Comparison of ENCODE assay signal across 24 mouse cellular contexts in the genomic region with DNA sequence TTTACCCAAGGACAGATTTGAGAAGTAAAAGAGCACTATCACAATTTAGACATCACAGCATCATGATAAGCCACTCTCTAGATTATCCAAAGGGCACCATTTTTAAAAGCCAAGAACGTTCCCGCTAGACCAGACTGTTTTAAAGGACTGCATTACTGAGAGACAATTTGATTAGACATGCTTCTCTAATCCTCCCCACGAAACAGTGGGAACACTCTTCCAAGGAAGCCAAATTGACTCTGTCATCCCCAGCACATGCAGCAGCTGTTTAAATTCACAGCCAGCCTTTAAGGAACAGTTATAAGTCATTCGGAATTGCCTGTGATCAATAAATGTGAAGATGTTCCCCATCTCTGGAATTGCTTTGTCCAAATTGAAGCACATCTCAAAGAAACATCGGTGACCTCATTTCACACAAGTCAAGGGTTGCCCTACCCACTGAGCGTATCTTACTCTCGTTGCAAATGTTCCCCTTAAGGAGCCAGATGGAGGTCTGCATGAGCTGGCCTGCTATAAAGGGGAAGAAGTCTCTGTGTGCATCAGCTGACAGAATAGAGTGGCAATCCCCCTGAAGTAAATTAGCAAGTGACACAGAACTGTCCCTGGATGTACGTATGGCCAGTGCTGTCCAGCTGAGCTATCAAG.
DNase-seq lines count a peak whose midpoint lies in the region; ATAC-seq and TF ChIP-seq lines count a peak whose summit lies in the region.
"Had no signal": no experiment of that assay in that cellular context is flagged by ENCODE, and none has a peak within 500 bp of the region (broad histone marks: within the 10 kb centered on the region; RNA-seq: fewer than 3 reads in every experiment).

No protein-coding gene starts in this region.

- H3K27me3 ChIP-seq in hindbrain, embryonic 11.5 days (ENCODE audit: control insufficient read depth, insufficient read depth, low read length), result no peaks in the 10 kb centered on the region
- H3K27me3 ChIP-seq in hindbrain, embryonic 12.5 days, result no peaks in the 10 kb centered on the region
- no peaks in the 10 kb centered on the region for H3K27me3 ChIP-seq in neural tube, embryonic 11.5 days (ENCODE audit: control insufficient read depth, insufficient read depth, low read length)
- H3K27me3 ChIP-seq in hindbrain, embryonic 16.5 days (replicated peaks; ENCODE audit: control insufficient read depth, insufficient read depth, low read length), result no peaks in the 10 kb centered on the region
- H3K27me3 ChIP-seq in kidney, adult 2 months (replicated peaks; ENCODE audit: control insufficient read depth, insufficient read depth, low read length), result no peaks in the 10 kb centered on the region
- H3K27me3 ChIP-seq: embryonic facial prominence, embryonic 12.5 days; forebrain, embryonic 13.5 days; kidney, embryonic 15.5 days; limb, embryonic 15.5 days; megakaryocyte, embryonic 14.5 days had no signal

- H3K4me2 ChIP-seq in hindbrain, embryonic 11.5 days (replicated peaks; ENCODE audit: low read depth, low read length), result no peak overlapping the region
- H3K4me2 ChIP-seq in hindbrain, embryonic 12.5 days (replicated peaks), result no peak overlapping the region
- no peak overlapping the region for H3K4me2 ChIP-seq in neural tube, embryonic 11.5 days (ENCODE audit: low read depth)
- no peak overlapping the region for H3K4me2 ChIP-seq in hindbrain, embryonic 16.5 days (ENCODE audit: low read length)
- H3K4me2 ChIP-seq: embryonic facial prominence, embryonic 12.5 days; forebrain, embryonic 13.5 days; kidney, embryonic 15.5 days; limb, embryonic 15.5 days; lung, embryonic 14.5 days had no signal

- no peaks in the 10 kb centered on the region for H3K4me1 ChIP-seq in hindbrain, embryonic 11.5 days (replicated peaks; ENCODE audit: control insufficient read depth, insufficient read depth, low read length)
- no peaks in the 10 kb centered on the region for H3K4me1 ChIP-seq in hindbrain, embryonic 12.5 days
- no peaks in the 10 kb centered on the region for H3K4me1 ChIP-seq in neural tube, embryonic 11.5 days (ENCODE audit: control insufficient read depth, insufficient read depth, low read length)
- no peaks in the 10 kb centered on the region for H3K4me1 ChIP-seq in hindbrain, embryonic 16.5 days (ENCODE audit: control insufficient read depth, insufficient read depth, low read depth, low read length)
- H3K4me1 ChIP-seq in kidney, adult 2 months (ENCODE audit: control insufficient read depth, insufficient read depth, low read length), result no peaks in the 10 kb centered on the region
- H3K4me1 ChIP-seq: embryonic facial prominence, embryonic 12.5 days; forebrain, embryonic 13.5 days; heart, embryonic 10.5 days; kidney, embryonic 15.5 days; limb, embryonic 15.5 days; megakaryocyte, embryonic 14.5 days had no signal

- no peak for DNase-seq in hindbrain, embryonic 11.5 days (ENCODE audit: low spot score)
- DNase-seq in neural tube, embryonic 11.5 days (ENCODE audit: low spot score), result no peak
- DNase-seq in neural tube, embryonic 10.5 days (ENCODE audit: extremely low spot score, low spot score), result no peak
- no peak for DNase-seq in spleen, adult 18-20 months
- no peak for DNase-seq in kidney, adult 2 months
- DNase-seq: adrenal gland, adult 8-10 months; cerebellum, adult 9-10 months; heart, postnatal 4 days; kidney, postnatal 4 days; lung, embryonic 14.5 days; lung, postnatal 36 days; thymus, adult 2 months; thymus, postnatal 4 days had no signal

- ATAC-seq in hindbrain, embryonic 11.5 days (ENCODE audit: low FRiP score), result peak; percentile 45; the same call in 1 of the 2 replicates
- no peak for ATAC-seq in hindbrain, embryonic 12.5 days (ENCODE audit: low FRiP score)
- no peak for ATAC-seq in neural tube, embryonic 11.5 days (ENCODE audit: insufficient read depth, low FRiP score, low TSS enrichment)
- ATAC-seq in hindbrain, embryonic 16.5 days, result peak; percentile 89
- ATAC-seq: forebrain, embryonic 13.5 days; intestine, embryonic 16.5 days had no signal

- TF ChIP-seq POLR2A in kidney, adult 2 months (IDR thresholded peaks at IDR 0.05; ENCODE audit: low read depth, low read length), result no peak

- H3K27ac ChIP-seq in hindbrain, embryonic 11.5 days (ENCODE audit: low read depth, low read length), result 0 out of 2 replicates have a peak overlapping the region, but pooled peaks have one; percentile 39
- H3K27ac ChIP-seq in hindbrain, embryonic 12.5 days, result no peak overlapping the region
- peak overlapping the region; percentile 0; the same call in 1 of the 2 replicates for H3K27ac ChIP-seq in neural tube, embryonic 11.5 days (ENCODE audit: low read depth, low read length)
- no peak overlapping the region for H3K27ac ChIP-seq in hindbrain, embryonic 16.5 days (ENCODE audit: low read depth, low read length)
- H3K27ac ChIP-seq in kidney, adult 2 months (ENCODE audit: insufficient read depth, low read depth, low read length), result no peak overlapping the region
- H3K27ac ChIP-seq: embryonic facial prominence, embryonic 12.5 days; forebrain, embryonic 13.5 days; heart, embryonic 10.5 days; kidney, embryonic 15.5 days; limb, embryonic 15.5 days; liver, embryonic 14.5 days; stomach, postnatal 0 days had no signal

- TF ChIP-seq CTCF in kidney, adult 2 months (conservative IDR thresholded peaks at IDR 0.05; ENCODE audit: insufficient read depth, insufficient read length, low read depth, low read length), result no peak

- no peaks in the 10 kb centered on the region for H3K36me3 ChIP-seq in hindbrain, embryonic 11.5 days (ENCODE audit: control insufficient read depth, insufficient read depth, low read length)
- H3K36me3 ChIP-seq in hindbrain, embryonic 12.5 days, result no peaks in the 10 kb centered on the region
- H3K36me3 ChIP-seq in neural tube, embryonic 11.5 days (ENCODE audit: control insufficient read depth, insufficient read depth, low read length), result no peaks in the 10 kb centered on the region
- no peaks in the 10 kb centered on the region for H3K36me3 ChIP-seq in hindbrain, embryonic 16.5 days (ENCODE audit: control insufficient read depth, insufficient read depth, low read length)
- H3K36me3 ChIP-seq in kidney, adult 2 months (ENCODE audit: control insufficient read depth, insufficient read depth, low read length), result no peaks in the 10 kb centered on the region
- H3K36me3 ChIP-seq: embryonic facial prominence, embryonic 12.5 days; heart, embryonic 10.5 days; kidney, embryonic 15.5 days; limb, embryonic 15.5 days had no signal

- 64% methylated on average over 8 of the region's 8 CpGs for WGBS in hindbrain, embryonic 11.5 days
- WGBS in hindbrain, embryonic 12.5 days, result 54% methylated on average over 8 of the region's 8 CpGs
- WGBS in neural tube, embryonic 11.5 days, result 56% methylated on average over 8 of the region's 8 CpGs
- WGBS in hindbrain, embryonic 16.5 days, result 47% methylated on average over 8 of the region's 8 CpGs
- WGBS in kidney, adult 2 months, result 75% methylated on average over 8 of the region's 8 CpGs

- H3K4me3 ChIP-seq in hindbrain, embryonic 11.5 days (ENCODE audit: low read depth, low read length), result no peak overlapping the region
- H3K4me3 ChIP-seq in hindbrain, embryonic 12.5 days, result no peak overlapping the region
- no peak overlapping the region for H3K4me3 ChIP-seq in neural tube, embryonic 11.5 days (ENCODE audit: low read depth, low read length)
- no peak overlapping the region for H3K4me3 ChIP-seq in hindbrain, embryonic 16.5 days (ENCODE audit: low read length)
- H3K4me3 ChIP-seq in kidney, adult 2 months (ENCODE audit: insufficient read depth, low read depth, low read length), result no peak overlapping the region
- H3K4me3 ChIP-seq: embryonic facial prominence, embryonic 12.5 days; forebrain, embryonic 13.5 days; heart, embryonic 10.5 days; kidney, embryonic 15.5 days; limb, embryonic 15.5 days; megakaryocyte, embryonic 14.5 days had no signal

- no peak overlapping the region for H3K9ac ChIP-seq in hindbrain, embryonic 11.5 days (ENCODE audit: low read depth, low read length)
- H3K9ac ChIP-seq in hindbrain, embryonic 12.5 days, result no peak overlapping the region
- H3K9ac ChIP-seq in neural tube, embryonic 11.5 days (ENCODE audit: low read length), result no peak overlapping the region
- H3K9ac ChIP-seq in hindbrain, embryonic 16.5 days (ENCODE audit: low read depth, low read length), result no peak overlapping the region
- H3K9ac ChIP-seq: embryonic facial prominence, embryonic 12.5 days; forebrain, embryonic 13.5 days; kidney, embryonic 15.5 days; limb, embryonic 15.5 days; liver, embryonic 14.5 days; lung, embryonic 14.5 days had no signal

- H3K9me3 ChIP-seq in hindbrain, embryonic 11.5 days (ENCODE audit: control insufficient read depth, low read length), result no peaks in the 10 kb centered on the region
- H3K9me3 ChIP-seq in hindbrain, embryonic 12.5 days (replicated peaks), result no peaks in the 10 kb centered on the region
- H3K9me3 ChIP-seq in neural tube, embryonic 11.5 days (ENCODE audit: control insufficient read depth, low read length), result no peaks in the 10 kb centered on the region
- no peaks in the 10 kb centered on the region for H3K9me3 ChIP-seq in hindbrain, embryonic 16.5 days (ENCODE audit: control insufficient read depth, low read length)
- H3K9me3 ChIP-seq: embryonic facial prominence, embryonic 12.5 days; forebrain, embryonic 13.5 days; heart, embryonic 10.5 days; kidney, embryonic 15.5 days; limb, embryonic 15.5 days had no signal

Comparison
In these comparisons a context has a peak if more than half of its experiments do, and no peak if none do; other contexts are left out.
1. ATAC-seq: peak in hindbrain, embryonic 11.5 days (single experiment) and hindbrain, embryonic 16.5 days (single experiment); none in hindbrain, embryonic 12.5 days (single experiment) and neural tube, embryonic 11.5 days (single experiment).
2. H3K27ac ChIP-seq: peak in hindbrain, embryonic 11.5 days (single experiment) and neural tube, embryonic 11.5 days (single experiment); none in hindbrain, embryonic 12.5 days (single experiment), hindbrain, embryonic 16.5 days (single experiment) and kidney, adult 2 months (single experiment).